Mouse (Mus musculus) embryo, embryonic 10 days (tissue): ENCODE data around the gene Arhgap32.
A peak's percentile ranks its signal among the peaks of the same experiment; 100 is the strongest.
"Not testable (repeated sequence)": the region's sequence is repeated elsewhere in the genome, so short reads cannot be mapped to it uniquely, and the experiment has no call there.

Source experiments
- DNase-seq: peaks from one replicate; pipeline ENCODE4 v3.0.0-alpha.2; 2015; ENCODE audit warnings: low spot score

Gene Arhgap32

DNA sequence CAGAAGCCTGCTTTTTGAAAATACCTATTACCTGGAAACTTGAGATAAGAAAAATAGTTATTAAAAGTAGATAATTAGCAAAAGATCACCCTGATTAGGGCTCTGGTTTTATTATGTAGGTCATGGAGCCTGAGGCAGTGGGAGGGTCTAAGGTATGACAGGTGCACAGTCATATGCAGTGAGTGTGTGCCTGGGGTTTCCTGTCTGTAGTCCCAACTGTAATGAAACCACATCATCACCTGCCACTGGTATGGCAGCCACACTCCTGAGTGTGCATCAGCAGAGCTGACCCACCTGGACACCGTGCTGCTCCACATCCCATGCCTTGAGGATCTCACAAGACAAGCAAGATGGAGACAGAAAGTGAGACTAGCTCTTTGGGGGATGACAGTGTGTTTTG is at the start of gene Arhgap32:
Gene Arhgap32, plus strand, starts transcription at position 351 of the 400 bp plus-strand sequence.
- DNase-seq: no peak

DNA sequence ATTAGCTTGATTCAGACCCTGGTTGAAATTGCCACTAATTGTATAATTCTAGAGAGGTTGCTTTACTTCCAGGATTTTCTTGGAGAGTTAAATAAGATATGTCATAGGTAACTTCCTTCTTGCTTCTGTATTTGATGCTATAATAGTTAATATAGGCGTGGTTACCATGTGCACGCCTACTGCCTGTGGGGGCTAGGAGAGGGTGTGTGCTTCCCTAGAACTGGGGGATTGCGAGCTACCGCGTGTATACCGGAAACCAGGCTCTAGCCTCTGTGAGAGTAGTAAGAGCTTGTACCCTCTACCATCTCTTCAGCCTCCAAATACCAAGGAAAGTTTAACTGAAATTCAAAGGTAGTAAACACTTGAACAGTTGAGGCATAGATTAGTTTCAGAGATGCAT is 43.2 kb upstream of the Arhgap32 start:
- no peak for DNase-seq

DNA sequence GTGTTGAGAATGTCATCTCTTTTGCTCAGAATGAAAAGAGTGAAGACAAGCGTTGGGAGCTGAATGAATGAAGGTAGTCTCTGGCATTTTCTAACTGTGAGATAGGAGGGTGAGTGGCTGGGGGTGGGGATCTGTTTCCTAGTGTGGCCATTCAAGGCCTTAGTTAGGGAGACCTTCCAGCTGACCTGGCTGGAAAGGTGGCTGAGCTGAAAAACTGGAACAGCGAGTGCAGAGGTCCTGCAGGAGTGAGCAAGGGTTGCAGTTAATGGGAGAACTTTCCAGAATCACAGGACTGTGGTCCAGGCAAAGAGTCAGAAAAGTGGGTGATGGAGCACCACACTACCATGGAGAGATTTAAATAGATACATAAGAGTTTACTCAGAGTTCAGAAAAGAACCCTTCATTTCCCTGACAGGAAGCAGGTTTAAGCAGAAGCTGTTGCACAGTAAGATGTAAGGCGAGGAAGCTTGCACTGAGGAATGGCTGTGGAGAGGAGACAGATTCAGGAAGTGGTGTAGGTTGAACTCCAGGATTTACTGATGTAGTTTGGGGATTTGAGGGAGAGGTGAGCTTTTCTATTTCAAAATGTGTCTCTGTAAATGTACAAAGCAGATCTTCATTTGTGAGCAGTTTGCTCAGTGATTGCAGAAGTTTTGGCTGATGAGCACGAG is 27.7 kb upstream of the Arhgap32 start:
- no peak for DNase-seq

DNA sequence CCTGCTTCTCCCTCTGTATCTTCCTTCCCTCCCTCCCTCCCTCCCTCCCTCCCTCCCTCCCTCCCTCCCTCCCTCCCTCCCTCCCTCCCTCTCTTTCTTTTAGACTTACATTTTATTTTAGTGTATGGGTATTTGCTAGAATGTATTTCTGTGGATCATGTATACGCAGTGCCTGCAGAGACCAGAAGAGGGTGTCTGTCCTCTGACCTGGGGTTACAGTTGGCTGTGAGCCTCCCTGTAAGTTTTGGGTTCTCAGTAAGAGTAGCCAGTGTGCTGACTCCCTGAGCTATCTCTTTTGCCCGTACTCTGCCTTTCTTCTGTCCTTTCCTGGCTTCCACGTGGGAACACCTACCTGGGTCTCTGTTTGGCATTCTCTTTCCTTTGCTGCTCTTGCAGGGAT is 27.1 kb upstream of the Arhgap32 start:
- no peak for DNase-seq

DNA sequence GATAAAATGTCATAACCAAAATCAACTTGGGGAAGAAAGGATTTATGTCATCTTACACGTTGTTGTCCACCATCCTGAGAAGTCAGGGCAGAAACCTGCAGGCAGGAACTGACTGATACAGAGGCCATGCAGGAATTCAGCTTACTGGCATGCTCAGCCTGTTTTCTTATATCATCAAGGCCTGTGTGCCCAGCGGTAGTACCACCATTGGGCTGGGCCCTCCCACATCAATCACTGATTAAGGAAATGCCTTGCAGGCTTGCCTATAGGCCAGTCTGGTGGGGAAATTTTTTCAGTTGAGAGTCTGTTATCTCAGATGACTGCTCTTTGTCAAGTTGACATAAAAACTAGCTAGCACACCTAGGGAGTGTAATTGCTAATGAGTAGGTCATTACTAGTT is 22.5 kb upstream of the Arhgap32 start:
- peak; percentile 33 for DNase-seq

DNA sequence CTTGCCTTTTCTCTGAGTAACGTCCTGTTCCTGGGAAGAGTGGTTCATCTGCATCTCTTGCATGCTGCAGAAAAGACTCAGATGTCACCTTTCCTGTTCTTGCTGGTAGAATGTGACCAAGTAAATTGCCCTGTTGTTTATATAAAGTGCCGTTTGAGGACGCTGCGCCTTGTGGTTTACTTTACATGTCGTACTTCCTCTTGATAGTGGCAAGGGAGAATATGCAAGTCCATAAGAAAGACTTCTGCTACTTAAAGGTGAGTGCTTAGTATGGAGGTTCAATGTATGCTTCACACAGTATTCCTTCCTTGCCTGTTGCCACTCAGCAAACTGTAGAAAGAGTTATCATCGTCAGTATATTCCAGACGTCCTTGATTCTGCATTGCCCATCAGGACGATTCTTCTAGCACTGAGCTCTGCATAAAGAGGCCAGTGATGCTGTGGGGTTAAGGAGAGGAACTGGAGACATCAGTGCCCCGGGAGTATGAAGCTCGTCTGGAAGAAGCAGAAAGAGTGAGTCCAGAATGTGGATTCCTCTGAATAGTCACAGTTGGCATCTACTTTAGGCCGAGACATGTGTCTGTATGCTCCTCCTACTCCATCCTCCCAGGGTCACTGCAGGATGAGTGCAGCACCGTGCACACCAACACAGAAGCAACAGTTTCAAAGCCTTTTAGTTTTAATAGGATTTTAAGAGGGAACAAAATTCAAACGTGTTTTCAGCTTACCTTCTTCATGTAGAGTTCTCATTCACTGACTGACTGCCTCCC is 21.4 kb upstream of the Arhgap32 start:
- DNase-seq: no peak

DNA sequence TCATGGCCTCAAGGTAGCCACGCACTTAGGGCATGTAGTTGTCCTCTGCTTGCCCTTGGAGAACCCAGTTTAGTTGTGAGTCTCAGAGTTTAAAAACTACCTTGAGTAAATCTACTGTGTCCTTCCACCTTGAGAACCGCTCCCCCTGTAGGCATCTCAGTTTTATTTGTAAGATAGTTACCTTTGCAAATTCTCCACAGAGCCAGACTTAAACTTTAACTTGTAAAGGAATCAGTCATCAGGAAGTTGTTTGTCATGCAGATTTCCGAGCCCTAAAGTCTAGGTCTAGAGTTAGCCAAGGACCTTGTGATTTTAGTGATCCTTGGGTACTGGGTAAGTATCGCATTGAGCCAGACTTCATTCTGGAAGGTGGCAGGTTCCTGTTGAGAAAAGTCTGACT is 20.4 kb upstream of the Arhgap32 start:
- no peak for DNase-seq

DNA sequence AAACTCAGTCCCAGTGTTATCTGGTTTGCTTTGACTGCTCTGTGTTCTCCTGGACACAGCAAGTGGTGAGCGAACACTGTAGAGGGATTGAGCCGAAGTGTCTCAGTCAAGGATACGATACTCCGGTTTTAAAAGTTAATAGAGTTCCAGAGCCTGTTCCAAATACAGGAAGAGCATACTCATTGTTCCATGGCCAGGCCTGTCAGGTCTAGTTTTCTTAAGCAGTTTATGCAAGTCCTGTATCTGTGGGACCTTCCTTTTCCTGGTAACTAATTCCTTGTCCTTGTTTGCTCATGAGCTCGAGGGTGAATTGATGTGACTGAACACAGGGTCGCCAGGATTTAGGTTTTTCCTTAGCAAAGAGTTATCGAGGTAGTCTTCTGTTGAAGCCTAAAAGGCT is 19.4 kb upstream of the Arhgap32 start:
- no peak for DNase-seq

DNA sequence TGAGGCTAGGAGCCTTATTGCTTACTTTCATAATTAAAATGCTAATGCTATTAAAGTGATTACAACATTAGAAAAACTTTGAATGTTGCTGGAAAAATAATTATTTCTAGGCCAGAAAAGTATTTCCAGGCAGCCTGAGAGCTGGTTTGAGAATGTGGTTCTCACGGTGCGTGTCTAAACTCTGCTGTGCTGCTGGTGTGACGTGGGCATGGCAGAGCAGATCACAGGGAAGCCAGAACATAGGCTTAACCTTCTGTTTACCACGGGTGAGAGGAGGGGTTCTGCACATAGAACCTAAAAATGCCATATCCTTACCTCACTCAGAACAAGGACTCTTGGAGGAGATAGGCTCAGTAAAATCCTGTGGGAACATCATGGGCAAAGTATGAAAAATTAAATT is 18.8 kb upstream of the Arhgap32 start:
- no peak for DNase-seq

DNA sequence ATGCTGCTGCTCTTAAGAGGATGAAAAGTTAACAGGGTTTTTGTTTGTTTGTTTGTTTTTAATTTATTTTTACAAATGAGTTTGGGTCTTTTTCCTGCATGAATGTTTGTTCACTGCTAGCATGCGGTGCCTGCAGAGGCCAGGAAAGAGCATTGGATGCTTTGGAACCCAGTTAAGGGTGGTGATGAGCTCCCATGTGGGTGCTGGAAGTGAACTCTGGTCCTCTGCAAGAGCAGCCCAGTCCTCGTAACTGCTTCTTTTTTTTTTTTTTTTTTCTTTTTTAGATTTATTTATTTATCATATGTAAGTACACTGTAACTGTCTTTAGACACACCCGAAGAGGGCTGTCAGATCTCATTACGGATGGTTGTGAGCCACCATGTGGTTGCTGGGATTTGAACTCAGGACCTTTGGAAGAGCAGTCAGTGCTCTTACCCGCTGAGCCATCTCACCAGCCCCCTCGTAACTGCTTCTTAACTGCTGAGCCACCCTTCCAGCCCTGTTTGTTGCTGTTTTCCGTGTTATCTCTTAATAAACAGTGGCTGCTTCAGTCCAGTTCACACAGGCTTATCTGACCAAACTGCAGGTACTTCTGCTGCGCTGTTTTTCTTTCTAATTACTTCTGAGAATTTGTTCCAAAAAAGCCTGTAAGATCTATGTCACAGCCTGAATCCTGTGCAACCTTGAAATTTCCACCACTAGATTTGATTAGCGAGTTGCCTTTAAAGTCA is 17.3 kb upstream of the Arhgap32 start:
- no peak for DNase-seq

DNA sequence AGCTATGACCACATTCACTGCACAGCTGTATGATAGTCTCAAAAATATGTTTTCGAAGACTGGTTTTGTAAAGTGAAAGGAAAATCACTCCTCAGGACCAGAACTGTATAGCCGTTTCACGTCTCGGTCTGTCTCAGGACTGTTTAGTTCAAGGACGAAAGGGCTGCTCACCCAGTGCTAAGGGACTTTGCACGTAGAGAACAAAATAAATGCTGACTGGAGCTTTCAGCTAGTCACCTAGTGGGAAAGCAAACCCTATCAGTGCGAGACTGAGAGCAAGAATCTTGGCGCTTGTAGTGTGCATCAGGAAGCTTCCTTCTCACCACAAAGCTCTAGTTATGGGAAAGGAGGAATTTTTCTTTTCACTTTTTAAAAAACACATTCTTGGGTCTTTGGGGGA is 15.4 kb upstream of the Arhgap32 start:
- no peak for DNase-seq

DNA sequence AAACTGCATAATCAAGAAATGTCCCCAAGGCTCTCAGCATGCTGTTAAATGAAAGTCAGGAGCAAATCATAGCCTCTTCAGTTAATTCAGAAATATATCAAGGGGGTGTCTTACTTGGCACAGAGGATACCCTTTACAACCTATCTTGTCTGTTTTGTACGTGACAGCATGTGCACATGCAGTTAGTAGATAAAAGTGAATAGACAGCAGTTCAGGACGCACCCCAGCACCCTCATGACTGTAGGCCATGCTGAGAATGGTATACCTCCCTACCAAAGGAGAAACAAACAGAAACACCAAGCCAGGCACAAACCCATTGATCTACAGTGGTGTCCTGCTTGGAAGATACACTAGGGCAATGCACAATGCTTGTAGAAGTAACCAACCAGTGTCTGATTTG is 14.4 kb upstream of the Arhgap32 start:
- DNase-seq: no peak

DNA sequence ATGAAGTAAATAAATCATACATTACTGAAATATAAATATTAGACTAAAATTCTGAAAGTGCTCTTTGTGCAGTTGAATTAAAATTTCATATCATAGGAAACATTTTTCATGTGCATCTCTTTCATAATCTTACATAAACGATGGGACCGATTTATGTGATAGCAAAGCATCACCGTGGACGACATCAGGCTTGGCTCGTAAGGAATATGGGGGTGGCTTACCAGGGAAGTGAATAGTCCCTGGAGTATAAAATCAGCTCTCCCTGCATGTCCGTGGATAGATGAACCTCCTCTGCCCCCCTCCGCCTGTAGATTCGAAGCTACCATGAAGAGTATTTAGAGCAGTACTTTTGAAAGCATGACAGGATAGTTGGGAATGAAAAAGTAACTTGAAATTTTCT is 11.3 kb upstream of the Arhgap32 start:
- no peak for DNase-seq

DNA sequence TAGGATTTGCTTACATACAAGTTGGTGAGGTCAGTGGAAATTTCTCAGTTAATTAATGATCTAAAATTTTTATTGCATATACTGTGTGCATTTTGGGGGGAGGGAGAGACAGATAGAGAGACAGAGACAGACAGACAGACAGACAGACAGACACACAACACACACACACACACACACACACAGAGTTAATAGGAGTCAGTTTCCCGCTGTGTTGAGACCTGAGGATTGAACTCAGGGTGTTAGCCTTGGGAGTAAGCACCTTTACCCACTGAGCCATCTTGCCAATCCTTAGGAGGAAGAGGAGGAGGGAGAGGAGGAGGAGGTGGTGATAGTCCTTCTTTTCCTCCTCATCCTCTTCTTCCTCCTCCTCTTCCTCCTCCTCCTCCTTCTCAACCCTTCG is 5.6 kb upstream of the Arhgap32 start:
- DNase-seq: no peak

DNA sequence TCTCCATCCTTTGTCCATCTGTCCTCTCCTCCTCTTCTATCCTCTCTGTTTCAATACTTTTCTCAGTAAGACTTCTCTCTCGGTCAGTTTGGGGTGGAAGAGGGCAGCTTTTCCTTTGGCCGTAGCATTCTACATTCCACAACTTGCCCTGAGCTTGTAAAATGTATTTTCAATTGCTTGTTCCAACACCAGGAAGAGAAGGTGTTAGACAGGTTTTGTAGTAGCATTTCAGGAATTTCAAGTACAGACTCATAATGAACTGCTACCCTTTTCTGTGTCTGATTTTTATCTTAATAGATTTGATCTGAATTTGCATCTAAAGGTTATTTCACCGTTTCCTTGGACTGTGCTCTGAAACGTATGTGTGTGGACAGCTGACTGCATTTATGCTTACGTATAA is 336 bp downstream of the Arhgap32 start:
- no peak for DNase-seq

DNA sequence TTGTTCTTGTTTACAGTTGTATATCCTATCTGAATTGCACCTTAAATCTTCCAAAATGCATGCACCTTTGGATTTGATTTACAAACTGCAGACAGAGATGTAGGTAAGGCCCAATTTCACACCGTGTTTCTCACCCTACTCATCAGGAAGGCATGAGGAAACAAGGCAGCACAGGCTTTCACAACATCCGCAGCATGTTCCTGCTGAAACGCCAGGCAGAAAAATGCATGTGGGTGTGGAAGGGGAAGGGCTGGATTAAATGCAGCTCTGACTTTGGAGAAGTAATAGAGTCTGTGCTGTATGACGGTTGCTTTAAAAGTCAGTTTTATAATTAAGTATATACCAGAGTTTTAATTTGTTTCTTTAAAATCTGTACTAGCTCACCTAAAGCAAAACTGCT is 1.9 kb downstream of the Arhgap32 start:
- DNase-seq: no peak

DNA sequence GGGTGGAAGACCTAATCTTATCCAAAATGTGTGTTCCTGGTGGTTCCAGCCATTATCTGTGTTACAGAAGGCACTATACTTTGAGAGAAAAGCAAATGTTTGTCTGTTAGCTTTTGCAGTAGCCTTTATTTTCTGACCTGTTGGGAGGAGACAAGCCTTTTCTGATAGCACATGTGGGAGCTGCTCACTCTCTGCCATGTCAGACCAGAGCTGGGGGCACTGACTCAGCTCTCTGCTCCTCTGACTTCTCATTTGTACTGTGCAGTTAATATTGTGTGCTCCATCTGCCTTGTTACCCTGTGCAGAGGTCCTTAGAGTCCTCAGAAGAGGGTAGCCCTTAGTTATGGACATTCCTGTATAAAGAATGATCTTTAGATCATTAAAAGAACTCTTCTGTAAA is 2.5 kb downstream of the Arhgap32 start:
- DNase-seq: no peak

DNA sequence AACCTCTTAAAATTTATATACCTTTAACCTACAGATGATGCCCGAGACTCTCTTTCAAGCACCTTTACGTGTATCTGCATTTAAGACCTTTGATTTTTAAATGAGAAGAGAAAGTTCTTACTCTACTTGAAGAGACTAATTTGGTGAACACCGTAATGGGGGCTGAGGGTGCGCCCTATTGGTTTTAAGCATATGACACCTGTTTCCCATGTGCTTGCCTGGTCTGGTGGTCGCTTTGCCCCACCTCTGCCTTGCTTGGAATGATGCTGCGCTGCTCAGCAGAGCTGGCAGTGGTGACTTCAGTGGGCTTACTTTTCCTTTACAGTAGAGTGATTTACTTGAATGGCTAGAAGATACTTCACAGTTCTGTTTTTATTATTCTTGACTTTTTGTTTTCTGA is 3.6 kb downstream of the Arhgap32 start:
- no peak for DNase-seq

DNA sequence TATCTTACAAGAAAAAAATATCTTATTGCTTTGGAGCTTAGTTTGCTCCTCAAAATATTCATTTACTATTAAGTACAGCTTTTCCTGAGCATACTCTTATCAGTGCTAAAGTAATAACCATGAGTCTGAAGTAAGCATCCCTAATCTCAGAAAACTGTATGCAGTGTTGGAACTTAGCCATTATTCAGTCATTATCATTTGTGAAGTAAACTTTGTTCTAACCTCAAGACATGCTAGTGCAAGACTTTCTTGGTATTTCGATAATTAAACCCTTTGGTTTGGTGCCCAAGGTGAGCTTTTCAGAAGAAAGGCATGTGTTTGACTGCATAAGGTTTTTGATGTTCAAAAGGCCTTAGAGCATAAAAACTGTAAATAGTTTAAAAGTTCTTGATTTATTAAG is 4.2 kb downstream of the Arhgap32 start:
- DNase-seq: no peak

DNA sequence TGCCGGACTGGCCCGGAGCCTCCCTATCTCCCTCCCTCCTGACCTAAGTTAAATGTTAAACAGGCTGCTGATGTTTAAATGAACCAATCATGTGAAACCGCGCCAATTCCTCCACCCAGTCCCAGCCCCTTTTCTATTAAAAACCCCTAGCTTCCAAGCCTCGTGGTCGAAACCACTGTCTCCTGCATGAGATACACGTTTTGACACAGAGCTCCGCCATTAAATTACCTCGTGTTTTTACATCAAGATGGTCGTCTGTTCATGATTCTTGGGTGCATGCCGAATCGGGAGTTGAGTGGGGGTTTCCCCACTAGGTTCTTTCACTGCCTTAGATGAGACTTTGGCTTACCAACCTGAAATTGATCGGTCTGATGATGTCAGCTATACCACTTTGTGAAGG is 5.3 kb downstream of the Arhgap32 start:
- not testable (repeated sequence) for DNase-seq

DNA sequence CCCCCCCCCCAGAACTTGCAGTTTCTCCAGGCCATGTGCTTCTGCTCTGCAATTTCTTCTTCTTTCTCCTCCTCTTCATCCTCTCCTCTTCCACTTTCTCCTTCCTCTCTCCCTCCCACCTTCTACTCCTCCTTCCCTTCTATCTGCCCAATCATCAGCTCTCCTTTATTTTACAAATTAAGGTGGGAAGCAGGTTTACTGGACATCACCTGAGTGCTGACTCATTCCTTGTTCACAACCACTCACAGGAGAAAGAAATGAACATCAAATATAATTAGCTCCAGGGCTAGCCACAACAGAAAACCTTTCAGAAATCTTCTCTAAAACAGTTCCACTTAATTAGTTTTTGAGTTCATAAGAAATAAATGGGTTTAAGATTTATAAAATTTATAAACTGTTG is 20.3 kb downstream of the Arhgap32 start:
- no peak for DNase-seq

DNA sequence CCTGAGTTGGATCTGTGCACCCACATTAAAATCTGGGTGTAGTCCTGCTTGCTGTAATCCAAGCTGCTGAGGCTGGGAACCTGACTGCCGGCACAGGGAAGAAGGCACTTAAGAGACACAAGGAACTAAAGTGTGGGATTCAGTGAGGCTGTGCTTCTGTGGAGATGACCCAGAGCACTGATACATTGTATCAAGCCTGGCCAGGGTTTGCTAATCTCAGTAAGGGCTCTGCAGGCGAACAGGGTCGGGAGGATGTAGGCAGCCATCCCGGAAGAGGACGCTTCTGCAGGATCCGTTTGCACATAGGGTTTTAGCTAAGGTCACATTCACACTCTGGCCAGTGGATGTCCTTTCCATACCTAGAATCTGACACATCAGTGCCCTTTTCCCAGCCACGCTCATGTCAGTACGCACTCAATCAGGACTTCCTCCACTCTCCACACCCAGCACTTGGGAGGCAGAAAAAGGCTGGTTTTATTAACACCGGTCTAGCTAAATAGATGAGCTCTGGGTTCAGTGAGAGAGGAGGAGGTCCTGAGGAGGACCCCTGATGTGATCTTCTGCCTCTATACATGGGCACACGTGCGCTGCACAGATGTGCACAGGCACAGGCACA is 20.9 kb downstream of the Arhgap32 start:
- no peak for DNase-seq
